In the genomic region with DNA sequence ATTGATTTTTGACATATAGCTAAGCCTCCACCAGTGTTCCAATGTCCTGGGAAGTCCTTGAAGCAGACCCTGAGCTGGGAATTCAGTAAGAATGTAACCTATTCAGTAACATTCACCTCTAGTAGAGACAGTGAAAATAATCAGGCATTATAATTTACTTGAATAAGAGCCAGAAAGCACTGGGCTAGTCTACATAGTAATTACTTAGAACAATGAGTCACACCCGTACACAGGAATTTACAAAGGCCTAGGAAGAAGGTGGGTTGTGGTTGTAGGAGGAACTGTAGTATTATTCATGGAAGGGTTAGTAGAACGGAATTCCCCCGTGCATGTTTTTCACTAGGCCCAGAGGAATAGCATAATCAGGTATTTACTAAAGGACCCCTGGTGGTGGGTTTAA, we compare ENCODE assay signal across 24 mouse cellular contexts.
"Had no signal": no experiment of that assay in that cellular context is flagged by ENCODE, and none has a peak within 500 bp of the region (broad histone marks: within the 10 kb centered on the region; RNA-seq: fewer than 3 reads in every experiment).

No protein-coding gene starts in this region.

- H3K27me3 ChIP-seq: heart, embryonic 12.5 days; hindbrain, embryonic 13.5 days; hindbrain, embryonic 15.5 days; intestine, embryonic 15.5 days; kidney, embryonic 15.5 days; limb, embryonic 13.5 days; limb, embryonic 15.5 days; liver, embryonic 12.5 days had no signal

- ATAC-seq: inflammation-experienced regulatory T-cells, adult 6 months; intestine, embryonic 15.5 days; intestine, postnatal 0 days; liver, embryonic 12.5 days had no signal

- H3K4me2 ChIP-seq: heart, embryonic 12.5 days; hindbrain, embryonic 13.5 days; hindbrain, embryonic 15.5 days; intestine, embryonic 15.5 days; kidney, embryonic 15.5 days; limb, embryonic 13.5 days; limb, embryonic 15.5 days; liver, embryonic 12.5 days had no signal

- H3K9ac ChIP-seq: heart, embryonic 12.5 days; hindbrain, embryonic 13.5 days; hindbrain, embryonic 15.5 days; intestine, embryonic 15.5 days; kidney, embryonic 15.5 days; limb, embryonic 13.5 days; limb, embryonic 15.5 days; liver, embryonic 12.5 days; liver, embryonic 14.5 days had no signal

- DNase-seq: gastrocnemius, postnatal 14 days; gastrocnemius, postnatal 36 days; heart, adult 18-20 months; heart, postnatal 10 days; heart, postnatal 36 days; kidney, adult 18-20 months; kidney, adult 8-10 months; kidney, postnatal 14 days; kidney, postnatal 36 days; layer of hippocampus, postnatal 36 days; left cerebral cortex, postnatal 4 days had no signal

- H3K4me3 ChIP-seq: heart, embryonic 10.5 days; heart, embryonic 12.5 days; hindbrain, embryonic 13.5 days; hindbrain, embryonic 15.5 days; intestine, embryonic 15.5 days; kidney, embryonic 15.5 days; limb, embryonic 13.5 days; limb, embryonic 15.5 days; liver, embryonic 12.5 days had no signal

- H3K36me3 ChIP-seq: heart, embryonic 10.5 days; heart, embryonic 12.5 days; hindbrain, embryonic 13.5 days; hindbrain, embryonic 15.5 days; intestine, embryonic 15.5 days; kidney, embryonic 15.5 days; limb, embryonic 13.5 days; limb, embryonic 15.5 days; liver, embryonic 12.5 days had no signal

- H3K4me1 ChIP-seq: heart, embryonic 10.5 days; heart, embryonic 12.5 days; hindbrain, embryonic 13.5 days; hindbrain, embryonic 15.5 days; intestine, embryonic 15.5 days; kidney, embryonic 15.5 days; limb, embryonic 15.5 days; liver, embryonic 12.5 days had no signal

- H3K27ac ChIP-seq: heart, embryonic 10.5 days; hindbrain, embryonic 13.5 days; hindbrain, embryonic 15.5 days; intestine, embryonic 15.5 days; kidney, embryonic 15.5 days; kidney, postnatal 0 days; limb, embryonic 13.5 days; limb, embryonic 15.5 days; liver, embryonic 12.5 days; liver, embryonic 14.5 days had no signal

- H3K9me3 ChIP-seq: heart, embryonic 10.5 days; heart, embryonic 12.5 days; hindbrain, embryonic 13.5 days; hindbrain, embryonic 15.5 days; intestine, embryonic 15.5 days; kidney, embryonic 15.5 days; limb, embryonic 13.5 days; limb, embryonic 15.5 days had no signal
